Mouse (Mus musculus) thymus, adult 2 months (tissue): ENCODE results near the gene Serf2. TPM values are rescaled to one million over a fixed set of nuclear protein-coding genes. Genes with fewer than 3 reads are reported as not detected.
A peak's percentile ranks its signal among the peaks of the same experiment; 100 is the strongest.
"Not testable (repeated sequence)": the region's sequence is repeated elsewhere in the genome, so short reads cannot be mapped to it uniquely, and the experiment has no call there.

Source experiments
- DNase-seq: peaks from one replicate; pipeline ENCODE4 v3.0.0; 2021
- H3K27ac ChIP-seq: fragments of 200-500 bp; 2 replicates; pipeline ENCODE4 v1.5.1; 2012; ENCODE audit warnings: low read length, control low read depth; ENCODE audit not compliant: control insufficient read depth, insufficient read depth
- H3K27me3 ChIP-seq: fragments of 200-500 bp; 2 replicates; pipeline ENCODE4 v1.6.1; 2012; ENCODE audit warnings: mild to moderate bottlenecking, low read length, moderate library complexity, mixed read lengths; ENCODE audit not compliant: control insufficient read depth, insufficient read depth
- H3K36me3 ChIP-seq: fragments of 200-500 bp; 2 replicates; pipeline ENCODE4 v1.6.1; 2012; ENCODE audit warnings: mild to moderate bottlenecking, low read length, moderate library complexity; ENCODE audit not compliant: control insufficient read depth, insufficient read depth
- H3K4me1 ChIP-seq: fragments of 200-500 bp; replicated peaks from 2 replicates; pipeline ENCODE4 v1.6.1; 2012; ENCODE audit warnings: low read length; ENCODE audit not compliant: control insufficient read depth, insufficient read depth
- H3K4me3 ChIP-seq: fragments of 200-500 bp; 2 replicates; pipeline ENCODE4 v1.5.1; 2012; ENCODE audit warnings: mild to moderate bottlenecking, low read length, control low read depth, moderate library complexity; ENCODE audit not compliant: control insufficient read depth, insufficient read depth
- CTCF ChIP-seq: fragments of 200-500 bp; IDR thresholded peaks from 2 replicates; pipeline ENCODE4 v1.5.1; 2012; ENCODE audit warnings: mild to moderate bottlenecking, control low read depth, low read length, moderate library complexity, borderline replicate concordance; ENCODE audit not compliant: control insufficient read depth, poor library complexity, insufficient read depth; ENCODE audit errors: extremely low read depth
- POLR2A ChIP-seq: fragments of 200-500 bp; IDR thresholded peaks from 2 replicates; pipeline ENCODE4 v1.6.1; 2012; ENCODE audit warnings: mild to moderate bottlenecking, low read length, control low read depth, moderate library complexity; ENCODE audit not compliant: control insufficient read depth, poor library complexity, insufficient read depth; ENCODE audit errors: extremely low read depth
- WGBS: fragments of 180-500 bp; shearing (Covaris S2); methylation state at CpG from one replicate; pipeline ENCODE4 v1.1.7; 2018; 5-methylcytosine and 5-hydroxymethylcytosine counted together
- polyA plus RNA-seq: library from polyadenylated mRNA; depleted of rRNA; stranded (reverse); fragments of >200 nt; gene quantifications from 2 replicates; pipeline ENCODE4 v1.2.3, GENCODE M21; 2012; rRNA removed

Serf2 gene
- polyA plus RNA-seq, 1 experiment = 498 TPM

- H3K27me3 ChIP-seq, H3K4me1 ChIP-seq, H3K36me3 ChIP-seq: not testable (repeated sequence)
- Histone ChIP-seq H3K4me3 (peak within 1 kb of the TSS; percentile 94), H3K27ac (peak within 1 kb of the TSS; percentile 79; the same call in 1 of the 2 replicates)
- peak; percentile 87 for TF ChIP-seq POLR2A
- peak; percentile 85 for DNase-seq
- WGBS = 4% methylated on average over 42 of the region's 42 CpGs
These were observed 57.2 kb downstream of the Serf2 start, which contains the start of the genes Mfap1a and Wdr76 for GRCm38 (mm10) chr2:121505942-121506882. TSS of gene Mfap1a (minus strand) at chr2:121506665. TSS of gene Wdr76 (plus strand) at chr2:121506723.

DNA sequence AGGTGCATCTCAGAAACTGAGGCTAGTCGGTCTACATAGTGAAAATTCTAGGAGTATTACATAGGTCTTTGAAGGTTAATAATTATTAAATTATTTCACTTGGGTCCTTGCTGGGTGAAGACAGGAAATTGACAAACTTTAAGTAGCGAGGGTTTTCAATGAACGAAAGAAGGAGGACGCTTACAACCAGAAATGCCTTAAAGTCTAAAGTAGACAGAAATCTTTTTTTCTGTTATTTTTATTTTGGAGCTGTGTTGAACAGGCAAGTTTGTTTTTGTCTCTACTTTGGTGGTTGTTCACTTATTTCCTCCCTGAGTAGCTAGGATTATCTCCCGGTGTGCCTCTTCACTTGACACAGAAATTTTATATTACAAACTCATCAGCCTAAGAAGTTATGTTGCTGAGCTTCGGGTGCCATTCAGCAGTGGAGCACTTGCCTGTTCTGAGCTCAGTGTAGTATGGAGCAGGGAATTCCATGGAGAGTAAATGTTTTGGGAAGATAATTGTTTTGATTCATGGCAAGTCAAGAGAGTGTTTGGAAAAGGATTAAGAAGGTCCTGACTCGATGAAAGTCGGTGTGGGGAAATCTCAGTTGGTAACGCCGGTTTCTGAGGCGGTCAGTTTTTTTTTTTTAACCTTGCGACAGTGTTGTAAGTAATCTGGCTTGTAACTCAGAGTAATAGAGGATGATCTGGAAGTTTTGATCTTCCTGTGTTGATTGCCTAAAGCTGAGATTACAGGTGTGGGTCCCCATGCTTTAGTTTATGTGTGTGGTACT lies 58.4 kb downstream of the Serf2 start:
- H3K4me1 ChIP-seq = no peaks in the 10 kb centered on the region; the same call in 1 of the 2 replicates
- H3K27me3 ChIP-seq = no peaks in the 10 kb centered on the region
- H3K27ac ChIP-seq = no peak overlapping the region
- no peak overlapping the region for H3K4me3 ChIP-seq
- no peak for TF ChIP-seq POLR2A
- no peak for TF ChIP-seq CTCF
- no peak for DNase-seq
- 0 out of 2 replicates have a peak, but pooled peaks cover 3% of the 10 kb centered on the region for H3K36me3 ChIP-seq
- 4% methylated on average over 12 of the region's 12 CpGs for WGBS

Other genes starting within 250 kb of the Serf2 start
- 38.9 and 39.5 TPM in 2 replicates for gene Trp53bp1, start 177.8 kb upstream of the Serf2 start, polyA plus RNA-seq
- 1.1 TPM in 2 replicates for gene Map1a, start 159.6 kb upstream of the Serf2 start, polyA plus RNA-seq
- 21.8 and 23.9 TPM in 2 replicates for gene Ppip5k1, start 93.8 kb upstream of the Serf2 start, polyA plus RNA-seq
- gene Ckmt1, start 91.5 kb upstream of the Serf2 start, polyA plus RNA-seq = 40.6 and 48.0 TPM in 2 replicates
- 0.47 TPM in 2 replicates for gene Strc, start 62.0 kb upstream of the Serf2 start, polyA plus RNA-seq
- 550 and 817 TPM in 2 replicates for gene Pdia3, start 35.4 kb upstream of the Serf2 start, polyA plus RNA-seq
- gene Catsper2, start 35.4 kb upstream of the Serf2 start, polyA plus RNA-seq = 2.1 and 2.6 TPM in 2 replicates
- gene Ell3, start 4.9 kb upstream of the Serf2 start, polyA plus RNA-seq = 0.92 and 1.0 TPM in 2 replicates
- 7.7 and 8.9 TPM in 2 replicates for gene Hypk, start 4.1 kb downstream of the Serf2 start, polyA plus RNA-seq
- 0.70 and 0.89 TPM in 2 replicates for gene Serinc4, start 7.6 kb downstream of the Serf2 start, polyA plus RNA-seq
- 5.0 and 5.1 TPM in 2 replicates for gene Mfap1b, start 24.9 kb downstream of the Serf2 start, polyA plus RNA-seq
- gene Mfap1a, start 57.5 kb downstream of the Serf2 start, polyA plus RNA-seq = 3.8 and 4.7 TPM in 2 replicates
- 15.5 and 19.1 TPM in 2 replicates for gene Wdr76, start 57.5 kb downstream of the Serf2 start, polyA plus RNA-seq